Mouse (Mus musculus) kidney, embryonic 14.5 days (tissue): Measurements from ENCODE around the gene Msantd1. TPM values are rescaled to one million over a fixed set of nuclear protein-coding genes. Genes with fewer than 3 reads are reported as not detected.

Experiments
- polyA plus RNA-seq: library from polyadenylated mRNA; unstranded; fragments of >200 nt; fragmentation: Nextera tagmentation; extraction: Ambion mirVana; gene quantifications from 2 replicates; pipeline ENCODE4 v1.2.1, GENCODE M21; 2014

The Msantd1 gene
- polyA plus RNA-seq, 1 experiment from 2014 or later: 1.0 TPM

Other genes starting within 250 kb of the Msantd1 start
- gene Nop14, start 247.9 kb upstream of the Msantd1 start, polyA plus RNA-seq: 25.4 and 30.4 TPM in 2 replicates
- gene Grk4, start 247.6 kb upstream of the Msantd1 start, polyA plus RNA-seq: 2.5 TPM in 2 replicates
- 15.9 and 21.4 TPM in 2 replicates for gene Htt, start 146.3 kb upstream of the Msantd1 start, polyA plus RNA-seq
- 20.8 and 29.3 TPM in 2 replicates for gene Rgs12, start 41.4 kb downstream of the Msantd1 start, polyA plus RNA-seq
- 0.76 and 0.96 TPM in 2 replicates for gene Hgfac, start 133.5 kb downstream of the Msantd1 start, polyA plus RNA-seq
- 0.35 and 0.37 TPM in 2 replicates for gene Dok7, start 148.8 kb downstream of the Msantd1 start, polyA plus RNA-seq
- 134 and 160 TPM in 2 replicates for gene Lrpap1, start 197.8 kb downstream of the Msantd1 start, polyA plus RNA-seq